Mouse (Mus musculus) hindbrain, embryonic 10.5 days (tissue): ENCODE data around the gene Ctnnbl1. TPM values are rescaled to one million over a fixed set of nuclear protein-coding genes. Genes with fewer than 3 reads are reported as not detected.

Source experiments
- DNase-seq: peaks from one replicate; pipeline ENCODE4 v3.0.0-alpha.2; 2017; ENCODE audit warnings: low spot score
- H3K27ac ChIP-seq: fragments of 300-500 bp; sonication (generic); 2 replicates; pipeline ENCODE4 v1.5.1; 2016; ENCODE audit warnings: mild to moderate bottlenecking, moderate library complexity
- H3K27me3 ChIP-seq: fragments of 300-500 bp; sonication (generic); 2 replicates; pipeline ENCODE4 v1.6.1; 2016; ENCODE audit warnings: mild to moderate bottlenecking; ENCODE audit not compliant: poor library complexity, insufficient read depth, severe bottlenecking
- H3K36me3 ChIP-seq: fragments of 300-500 bp; sonication (generic); 2 replicates; pipeline ENCODE4 v1.6.1; 2016; ENCODE audit warnings: mild to moderate bottlenecking, moderate library complexity
- H3K4me1 ChIP-seq: fragments of 300-500 bp; sonication (generic); replicated peaks from 2 replicates; pipeline ENCODE4 v1.6.1; 2016; ENCODE audit warnings: mild to moderate bottlenecking
- H3K4me3 ChIP-seq: fragments of 300-500 bp; sonication (generic); 2 replicates; pipeline ENCODE4 v1.5.1; 2016; ENCODE audit warnings: mild to moderate bottlenecking, moderate library complexity
- H3K9me3 ChIP-seq: fragments of 300-500 bp; sonication (generic); 2 replicates; pipeline ENCODE4 v1.6.1; 2016; ENCODE audit warnings: mild to moderate bottlenecking, moderate library complexity
- WGBS: fragments of 180-500 bp; shearing (Covaris S2); methylation state at CpG from one replicate; pipeline ENCODE4 v1.1.7; 2016; 5-methylcytosine and 5-hydroxymethylcytosine counted together
- polyA plus RNA-seq: library from polyadenylated mRNA; unstranded; fragments of >200 nt; fragmentation: Nextera tagmentation; extraction: Ambion mirVana; gene quantifications from 2 replicates; pipeline ENCODE4 v1.2.1, GENCODE M21; 2016

The Ctnnbl1 gene
- polyA plus RNA-seq, 1 experiment from 2014 or later, result 93.4 TPM

- Histone ChIP-seq H3K27me3 (no peaks in the 10 kb centered on the region), H3K27ac (no peak overlapping the region), H3K9me3 (no peaks in the 10 kb centered on the region), H3K4me1 (peaks cover 12% of the 10 kb centered on the region), H3K4me3 (no peak overlapping the region), H3K36me3 (no peaks in the 10 kb centered on the region)
- DNase-seq, result no peak
- WGBS, result 87% methylated on average over 5 of the region's 5 CpGs
Measured at GRCm38 (mm10) chr2:157845831-157846230, 108.6 kb downstream of the Ctnnbl1 start.

GRCm38 (mm10) chr2:157853135-157853534 is 115.9 kb downstream of the Ctnnbl1 start:
- H3K36me3 ChIP-seq, result no peaks in the 10 kb centered on the region
- DNase-seq, result no peak
- no peak overlapping the region for H3K27ac ChIP-seq
- H3K4me3 ChIP-seq, result no peak overlapping the region
- H3K4me1 ChIP-seq, result peaks cover 3% of the 10 kb centered on the region
- no peaks in the 10 kb centered on the region for H3K27me3 ChIP-seq
- WGBS, result 85% methylated on average over 3 of the region's 3 CpGs
- no peaks in the 10 kb centered on the region for H3K9me3 ChIP-seq

- WGBS, result 90% methylated on average over 6 of the region's 6 CpGs
Measured at GRCm38 (mm10) chr2:157855814-157856213, 118.6 kb downstream of the Ctnnbl1 start.

GRCm38 (mm10) chr2:157857496-157857895 is 120.3 kb downstream of the Ctnnbl1 start:
- Histone ChIP-seq H3K27me3 (no peaks in the 10 kb centered on the region), H3K4me1 (peaks cover 7% of the 10 kb centered on the region), H3K9me3 (no peaks in the 10 kb centered on the region), H3K4me3 (no peak overlapping the region), H3K36me3 (no peaks in the 10 kb centered on the region), H3K27ac (no peak overlapping the region)
- no peak for DNase-seq
- WGBS, result 73% methylated on average over 3 of the region's 3 CpGs

More at GRCm38 (mm10) chr2:157855814-157856213, 118.6 kb downstream of the Ctnnbl1 start:
- Histone ChIP-seq H3K4me3 (no peak overlapping the region), H3K36me3 (no peaks in the 10 kb centered on the region), H3K27me3 (no peaks in the 10 kb centered on the region), H3K9me3 (no peaks in the 10 kb centered on the region), H3K27ac (no peak overlapping the region), H3K4me1 (peaks cover 7% of the 10 kb centered on the region)
- no peak for DNase-seq

GRCm38 (mm10) chr2:157858317-157858716 is 121.1 kb downstream of the Ctnnbl1 start:
- Histone ChIP-seq H3K4me3 (no peak overlapping the region), H3K9me3 (no peaks in the 10 kb centered on the region), H3K36me3 (no peaks in the 10 kb centered on the region), H3K27ac (peak overlapping the region; percentile 35; the same call in 1 of the 2 replicates), H3K27me3 (no peaks in the 10 kb centered on the region), H3K4me1 (peaks cover 7% of the 10 kb centered on the region)
- no peak for DNase-seq
- 81% methylated on average over 7 of the region's 7 CpGs for WGBS

- Histone ChIP-seq H3K27ac (no peak overlapping the region), H3K4me3 (no peak overlapping the region), H3K36me3 (no peaks in the 10 kb centered on the region), H3K4me1 (peaks cover 7% of the 10 kb centered on the region), H3K27me3 (no peaks in the 10 kb centered on the region), H3K9me3 (no peaks in the 10 kb centered on the region)
- no peak for DNase-seq
- 94% methylated on average over 8 of the region's 8 CpGs for WGBS
Measured at GRCm38 (mm10) chr2:157859046-157859701, 122.0 kb downstream of the Ctnnbl1 start.

- 82% methylated on average over 10 of the region's 10 CpGs for WGBS
- H3K9me3 ChIP-seq, result no peaks in the 10 kb centered on the region
- H3K4me3 ChIP-seq, result no peak overlapping the region
- no peaks in the 10 kb centered on the region for H3K36me3 ChIP-seq
- no peak for DNase-seq
- H3K27ac ChIP-seq, result no peak overlapping the region
- no peaks in the 10 kb centered on the region for H3K27me3 ChIP-seq
- peaks cover 11% of the 10 kb centered on the region for H3K4me1 ChIP-seq
Measured at GRCm38 (mm10) chr2:157861273-157861944, 124.2 kb downstream of the Ctnnbl1 start.

GRCm38 (mm10) chr2:157862306-157862705 is 125.1 kb downstream of the Ctnnbl1 start:
- 89% methylated on average over 10 of the region's 10 CpGs for WGBS

GRCm38 (mm10) chr2:157867126-157867525 is 129.9 kb downstream of the Ctnnbl1 start:
- Histone ChIP-seq H3K4me1 (0 out of 2 replicates have a peak, but pooled peaks cover 4% of the 10 kb centered on the region), H3K9me3 (no peaks in the 10 kb centered on the region), H3K27ac (no peak overlapping the region), H3K27me3 (no peaks in the 10 kb centered on the region), H3K4me3 (no peak overlapping the region), H3K36me3 (peaks cover 16% of the 10 kb centered on the region)
- 93% methylated on average over 3 of the region's 3 CpGs for WGBS
- no peak for DNase-seq

More at GRCm38 (mm10) chr2:157862306-157862705, 125.1 kb downstream of the Ctnnbl1 start:
- Histone ChIP-seq H3K27me3 (no peaks in the 10 kb centered on the region), H3K9me3 (no peaks in the 10 kb centered on the region), H3K4me1 (peaks cover 11% of the 10 kb centered on the region), H3K27ac (no peak overlapping the region), H3K4me3 (no peak overlapping the region), H3K36me3 (no peaks in the 10 kb centered on the region)
- no peak for DNase-seq

- 89% methylated on average over 6 of the region's 6 CpGs for WGBS
- Histone ChIP-seq H3K4me3 (no peak overlapping the region), H3K4me1 (0 out of 2 replicates have a peak, but pooled peaks cover 4% of the 10 kb centered on the region), H3K36me3 (peaks cover 34% of the 10 kb centered on the region), H3K27ac (no peak overlapping the region), H3K9me3 (no peaks in the 10 kb centered on the region), H3K27me3 (no peaks in the 10 kb centered on the region)
- DNase-seq, result no peak
Measured at GRCm38 (mm10) chr2:157870247-157870646, 133.0 kb downstream of the Ctnnbl1 start.

GRCm38 (mm10) chr2:157873223-157873622 is 136.0 kb downstream of the Ctnnbl1 start:
- Histone ChIP-seq H3K27ac (no peak overlapping the region), H3K36me3 (peaks cover 49% of the 10 kb centered on the region), H3K4me3 (no peak overlapping the region), H3K4me1 (no peaks in the 10 kb centered on the region), H3K27me3 (no peaks in the 10 kb centered on the region), H3K9me3 (no peaks in the 10 kb centered on the region)
- WGBS, result 84% methylated on average over 6 of the region's 6 CpGs
- no peak for DNase-seq

- no peak overlapping the region for H3K4me3 ChIP-seq
- H3K27ac ChIP-seq, result no peak overlapping the region
- H3K4me1 ChIP-seq, result no peaks in the 10 kb centered on the region
- 88% methylated on average over 1 of the region's 1 CpGs for WGBS
- no peak for DNase-seq
- no peaks in the 10 kb centered on the region for H3K9me3 ChIP-seq
- H3K36me3 ChIP-seq, result peaks cover 46% of the 10 kb centered on the region
- H3K27me3 ChIP-seq, result no peaks in the 10 kb centered on the region
Measured at GRCm38 (mm10) chr2:157873691-157874090, 136.5 kb downstream of the Ctnnbl1 start.

- Histone ChIP-seq H3K27me3 (no peaks in the 10 kb centered on the region), H3K36me3 (peaks cover 46% of the 10 kb centered on the region), H3K4me3 (no peak overlapping the region), H3K4me1 (0 out of 2 replicates have a peak, but pooled peaks cover 1% of the 10 kb centered on the region), H3K9me3 (no peaks in the 10 kb centered on the region), H3K27ac (no peak overlapping the region)
- 79% methylated on average over 8 of the region's 8 CpGs for WGBS
- no peak for DNase-seq
Measured at GRCm38 (mm10) chr2:157875111-157875510, 137.9 kb downstream of the Ctnnbl1 start.
